Mouse (Mus musculus): ENCODE data around the gene Adamts3.

GRCm38 (mm10) chr5:89882091-89882734 is 921 bp downstream of the Adamts3 start:
- no peak for TF ChIP-seq CTCF (IDR thresholded peaks at IDR 0.05; ENCODE audit: low read depth)
- TF ChIP-seq EP300 (IDR thresholded peaks at IDR 0.05; ENCODE audit: low read depth), result no peak
